Mouse (Mus musculus): ENCODE measurements around the gene Gm2888.
"Not testable (repeated sequence)": the region's sequence is repeated elsewhere in the genome, so short reads cannot be mapped to it uniquely, and the experiment has no call there.

Gene Gm2888

DNA sequence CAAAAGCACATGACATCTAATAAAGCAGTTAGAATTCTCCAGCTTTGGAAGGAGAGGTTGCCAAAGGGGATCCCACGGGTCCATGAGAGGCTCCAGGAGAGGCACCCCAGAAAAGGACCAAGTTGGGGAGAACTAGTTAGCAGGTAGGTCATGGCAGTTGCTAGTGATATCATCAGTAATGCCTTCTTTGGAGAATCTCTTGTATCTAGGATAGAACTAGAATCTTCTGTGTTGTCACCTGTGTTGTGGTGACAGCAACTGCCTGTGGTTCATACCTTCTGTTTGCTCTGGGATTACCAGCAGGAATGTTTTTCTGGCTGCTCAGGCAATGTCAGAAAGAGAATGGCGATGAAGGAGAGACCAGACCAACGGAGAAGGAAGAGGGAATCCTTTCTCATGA lies at the start of gene Gm2888:
Gm2888 (plus strand) TSS at position 301 of the 400 bp plus-strand sequence.
- in situ Hi-C loops (cut with MboI, MseI), result not testable (repeated sequence)

DNA sequence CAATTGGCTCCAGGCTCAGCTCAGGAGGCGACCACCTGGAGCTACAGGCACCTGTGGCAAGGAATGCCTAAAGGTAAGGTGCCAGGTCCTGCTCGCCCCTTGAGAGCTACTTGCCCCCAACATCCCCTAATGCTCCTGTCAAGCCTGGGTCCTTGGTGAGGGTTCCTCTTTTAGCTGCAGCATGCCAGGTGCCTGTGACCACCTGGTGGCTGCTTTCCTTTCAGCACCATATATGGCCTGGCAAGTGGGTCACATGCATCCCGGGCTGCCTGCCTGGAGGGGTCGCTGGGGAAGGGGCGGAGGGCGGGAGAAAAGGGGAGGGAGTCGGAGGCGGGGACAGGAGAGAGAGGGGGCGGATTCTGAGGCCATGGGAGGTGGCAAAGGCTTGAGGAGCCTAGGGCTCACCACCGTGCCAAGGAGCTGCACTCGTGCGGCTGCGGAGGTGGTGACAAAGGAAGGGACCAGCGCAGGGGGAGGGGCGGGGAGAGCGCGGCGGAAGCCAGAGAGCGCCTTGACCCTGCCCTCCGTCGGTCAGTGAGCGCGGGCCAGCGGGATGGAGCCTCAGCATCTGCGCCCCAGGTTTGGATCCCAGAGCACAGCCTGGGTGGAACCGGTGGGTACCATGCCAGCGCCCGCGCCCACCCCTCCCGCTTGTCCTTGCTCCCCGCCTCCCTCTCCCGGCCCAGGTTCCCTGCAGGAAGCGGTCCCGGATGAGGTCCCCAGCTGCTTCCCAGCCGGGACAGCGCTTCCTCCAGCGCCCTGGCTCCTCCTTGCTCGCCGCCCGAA lies 19.1 kb downstream of the Gm2888 start, which contains the start of gene Gm2897:
Gm2897 (plus strand) TSS at position 559 of the 786 bp plus-strand sequence.
- in situ Hi-C loops (cut with MboI, MseI), result not testable (repeated sequence)

DNA sequence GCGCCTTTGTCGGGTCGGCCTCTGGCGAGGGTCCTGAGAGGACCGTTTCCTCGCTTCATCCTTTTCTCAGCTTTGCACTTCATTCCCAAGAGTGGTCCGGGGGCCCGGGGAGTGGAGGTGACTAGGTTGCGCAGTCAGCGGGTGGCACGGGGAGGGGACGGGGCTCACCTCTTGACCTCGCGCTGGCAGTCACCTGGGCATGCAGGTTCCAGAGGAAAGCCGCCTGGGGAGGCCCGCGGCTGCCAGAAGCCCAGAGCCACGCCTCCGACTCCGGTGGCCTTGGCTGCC lies 19.7 kb downstream of the Gm2888 start:
- in situ Hi-C loops (cut with MboI, MseI), result not testable (repeated sequence)

DNA sequence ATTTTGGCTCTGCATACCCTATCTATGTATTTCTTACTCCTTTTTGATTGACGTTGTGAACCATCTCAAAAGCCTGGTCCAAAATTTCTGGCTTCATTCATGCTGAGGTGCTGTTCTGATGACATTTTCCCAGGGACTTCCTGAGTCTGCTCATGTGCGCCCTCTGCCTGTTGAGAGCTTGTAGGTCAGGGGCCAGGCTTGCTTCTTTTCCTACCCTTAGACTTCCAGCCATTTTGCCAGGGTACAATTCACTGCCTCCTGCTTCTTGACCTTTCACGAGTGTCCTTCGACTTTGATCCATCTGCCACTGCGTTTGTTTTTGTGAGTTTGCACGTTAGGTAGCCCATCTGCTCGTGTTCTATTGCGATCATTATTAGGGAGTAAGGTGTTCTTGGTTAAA lies 20.3 kb downstream of the Gm2888 start:
- in situ Hi-C loops (cut with MboI, MseI), result not testable (repeated sequence)

Data from regulatory T cell (primary cell).